Mouse (Mus musculus) brain, embryonic 14.5 days (tissue): ENCODE data around the gene Grpel1.

ENCODE experiments used
- CTCF ChIP-seq: fragments of 200-500 bp; IDR thresholded peaks from 2 replicates; pipeline ENCODE4 v1.5.1; 2012; ENCODE audit warnings: inconsistent platforms, mild to moderate bottlenecking, moderate library complexity, borderline replicate concordance; ENCODE audit not compliant: insufficient read depth, insufficient read length; ENCODE audit errors: extremely low read depth
- POLR2A ChIP-seq: fragments of 200-500 bp; IDR thresholded peaks from 2 replicates; pipeline ENCODE4 v1.6.1; 2012; ENCODE audit warnings: mild to moderate bottlenecking, inconsistent platforms, borderline replicate concordance; ENCODE audit not compliant: poor library complexity, insufficient read depth, insufficient read length, severe bottlenecking; ENCODE audit errors: extremely low read depth

- TF ChIP-seq CTCF (no peak), POLR2A (no peak)
Observed at GRCm38 (mm10) chr5:36478540-36479420, 14.0 kb downstream of the Grpel1 start.
